Mouse (Mus musculus) bone marrow, adult 2 months (tissue): ENCODE measurements around the gene BC048403. TPM values are rescaled to one million over a fixed set of nuclear protein-coding genes. Genes with fewer than 3 reads are reported as not detected.

Source experiments
- H3K27ac ChIP-seq: fragments of 200-500 bp; 2 replicates; pipeline ENCODE4 v1.5.1; 2012; ENCODE audit warnings: low read depth, mild to moderate bottlenecking, control low read depth, inconsistent platforms, low read length; ENCODE audit not compliant: control insufficient read depth, poor library complexity, insufficient read depth
- H3K4me1 ChIP-seq: fragments of 200-500 bp; 2 replicates; pipeline ENCODE4 v1.6.1; 2011; ENCODE audit warnings: low read length; ENCODE audit not compliant: control insufficient read depth, insufficient read depth
- H3K4me3 ChIP-seq: fragments of 200-500 bp; replicated peaks from 2 replicates; pipeline ENCODE3; 2011; ENCODE audit warnings: mild to moderate bottlenecking, low read depth, low read length, control low read depth; ENCODE audit not compliant: control insufficient read depth
- CTCF ChIP-seq: fragments of 200-500 bp; IDR thresholded peaks from 2 replicates; pipeline ENCODE4 v1.5.1; 2011; ENCODE audit warnings: low read length, control low read depth; ENCODE audit not compliant: control insufficient read depth, insufficient read depth
- POLR2A ChIP-seq: fragments of 200-500 bp; IDR thresholded peaks from 2 replicates; pipeline ENCODE4 v1.6.1; 2011; ENCODE audit warnings: low read depth, mild to moderate bottlenecking, control low read depth, low read length, borderline replicate concordance; ENCODE audit not compliant: control insufficient read depth
- WGBS: fragments of 180-500 bp; shearing (Covaris S2); methylation state at CpG from one replicate; pipeline ENCODE4 v1.1.7; 2018; 5-methylcytosine and 5-hydroxymethylcytosine counted together
- polyA plus RNA-seq: library from polyadenylated mRNA; stranded (reverse); fragments of >200 nt; gene quantifications from 2 replicates; pipeline ENCODE4 v1.2.4, GENCODE M21; 2011; ENCODE audit warnings: low replicate concordance; ENCODE audit not compliant: missing spikeins, insufficient read depth, insufficient read length

The BC048403 gene
- polyA plus RNA-seq, 1 experiment: 2.2 TPM

- Histone ChIP-seq H3K27ac (no peak overlapping the region), H3K4me1 (no peaks in the 10 kb centered on the region), H3K4me3 (no peak overlapping the region)
- 73% methylated on average over 3 of the region's 3 CpGs for WGBS
- TF ChIP-seq POLR2A (no peak), CTCF (no peak)
Observed at GRCm38 (mm10) chr10:121788536-121788935, 48.8 kb downstream of the BC048403 start.

GRCm38 (mm10) chr10:121790078-121790477, 50.3 kb downstream of the BC048403 start:
- Histone ChIP-seq H3K4me3 (no peak overlapping the region), H3K4me1 (no peaks in the 10 kb centered on the region), H3K27ac (no peak overlapping the region)
- TF ChIP-seq CTCF (no peak), POLR2A (no peak)
- 79% methylated on average over 6 of the region's 6 CpGs for WGBS

DNA sequence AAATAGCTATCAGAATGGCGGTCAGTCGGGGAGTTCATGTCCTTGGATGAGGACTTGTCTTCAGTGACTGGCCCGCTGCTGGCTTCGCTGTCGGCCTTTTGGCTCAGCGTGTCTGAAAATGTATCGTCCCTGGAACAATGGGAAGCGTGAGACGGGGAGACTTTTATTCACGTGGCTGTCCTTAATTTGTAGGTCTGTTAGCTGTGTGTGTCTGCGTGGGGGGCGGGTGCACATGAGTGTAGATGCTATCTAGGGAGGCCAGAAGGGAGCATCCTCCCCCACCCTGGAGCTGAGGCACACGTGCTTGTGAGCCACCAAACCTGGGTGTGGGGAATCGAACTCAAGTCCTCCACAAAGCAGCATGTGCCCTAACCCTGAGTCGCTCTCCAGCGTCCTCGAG, 52.9 kb downstream of the BC048403 start:
- Histone ChIP-seq H3K4me3 (no peak overlapping the region), H3K4me1 (peaks cover 3% of the 10 kb centered on the region), H3K27ac (no peak overlapping the region)
- WGBS: 91% methylated on average over 17 of the region's 17 CpGs
- TF ChIP-seq POLR2A (no peak), CTCF (no peak)

DNA sequence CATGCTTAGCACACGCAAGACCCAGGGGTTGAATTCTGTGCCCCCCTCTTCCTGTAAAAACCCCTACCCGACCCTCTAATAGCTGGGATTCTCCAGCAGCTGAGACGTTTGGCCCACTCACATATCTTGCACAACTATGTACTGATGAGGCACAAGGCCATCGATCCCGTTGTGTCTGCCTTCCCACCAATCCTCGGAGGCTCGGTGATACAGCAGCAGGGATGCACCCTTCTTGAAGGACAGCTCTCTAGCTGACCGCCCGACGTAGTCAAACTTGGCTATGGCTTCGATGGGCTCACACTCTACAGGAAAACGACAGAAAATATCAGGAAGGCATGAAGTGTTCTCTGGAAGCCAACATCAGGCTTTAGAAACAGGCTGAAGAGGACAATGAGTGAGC, 54.7 kb downstream of the BC048403 start:
- TF ChIP-seq CTCF: no peak
- TF ChIP-seq POLR2A: no peak
- WGBS: 86% methylated on average over 12 of the region's 12 CpGs
- Histone ChIP-seq H3K27ac (no peak overlapping the region), H3K4me3 (no peak overlapping the region), H3K4me1 (peaks cover 3% of the 10 kb centered on the region)

- 19% methylated on average over 8 of the region's 8 CpGs for WGBS
- Histone ChIP-seq H3K4me1 (peaks cover 3% of the 10 kb centered on the region), H3K4me3 (peak overlapping the region; percentile 12), H3K27ac (peak overlapping the region; percentile 49; the same call in 1 of the 2 replicates)
- TF ChIP-seq CTCF: no peak
- no peak for TF ChIP-seq POLR2A
Observed at GRCm38 (mm10) chr10:121796027-121796802, 56.5 kb downstream of the BC048403 start.

- TF ChIP-seq POLR2A (no peak), CTCF (no peak)
- 79% methylated on average over 13 of the region's 13 CpGs for WGBS
- H3K4me3 ChIP-seq: no peak overlapping the region
Observed at GRCm38 (mm10) chr10:121800041-121800440, 60.3 kb downstream of the BC048403 start.

More at GRCm38 (mm10) chr10:121800041-121800440, 60.3 kb downstream of the BC048403 start:
- Histone ChIP-seq H3K4me1 (peaks cover 3% of the 10 kb centered on the region), H3K27ac (no peak overlapping the region)

Other genes with a start within 250 kb of the BC048403 start
- 11.2 and 31.3 TPM in 2 replicates for gene Tbk1, start 153.2 kb upstream of the BC048403 start, polyA plus RNA-seq
- gene Xpot, start 113.6 kb upstream of the BC048403 start, polyA plus RNA-seq: 18.5 and 24.4 TPM in 2 replicates
- gene D930020B18Rik, start 98.3 kb upstream of the BC048403 start, polyA plus RNA-seq: not detected in 2 replicates